Mouse (Mus musculus) G1E (cell line): Measurements from ENCODE around the gene Nsun2.
A peak's percentile ranks its signal among the peaks of the same experiment; 100 is the strongest.

Experiments
- CTCF ChIP-seq: IDR thresholded peaks from 2 replicates; pipeline ENCODE4 v1.5.1; 2012; ENCODE audit warnings: low read depth, low read length, inconsistent platforms, mixed read lengths
- GATA1 ChIP-seq: IDR thresholded peaks from 2 replicates; pipeline ENCODE4 v1.6.1; 2012; ENCODE audit warnings: borderline replicate concordance, low read length, inconsistent platforms, mixed read lengths
- POLR2AphosphoS5 ChIP-seq: IDR thresholded peaks from 2 replicates; pipeline ENCODE4 v1.6.1; 2012; ENCODE audit warnings: low read depth, low read length, inconsistent platforms; ENCODE audit not compliant: insufficient replicate concordance
- TAL1 ChIP-seq: conservative IDR thresholded peaks from 2 replicates; pipeline ENCODE4 v1.6.1; 2012; ENCODE audit warnings: low read depth, low read length, inconsistent platforms, mixed read lengths

DNA sequence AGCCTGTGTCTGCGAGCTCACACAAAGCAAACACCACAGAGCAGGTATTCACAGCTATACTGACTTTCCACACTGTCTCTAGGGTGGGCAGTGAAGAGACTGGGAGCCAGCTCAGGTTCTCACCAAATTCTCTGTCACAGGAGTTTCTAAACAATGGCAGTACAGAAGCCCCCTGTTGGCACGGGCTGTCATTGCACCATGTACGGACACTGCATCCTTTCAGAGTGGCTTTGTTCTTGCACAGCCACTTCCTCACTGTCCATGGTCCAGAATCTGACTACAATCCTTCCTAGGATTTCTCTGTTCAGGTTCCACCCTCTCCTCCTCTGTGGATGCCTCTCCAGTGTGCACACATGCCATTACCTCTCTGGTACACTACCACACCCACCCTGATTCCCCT, 11.5 kb downstream of the Nsun2 start:
- TF ChIP-seq CTCF (peak; percentile 69), GATA1 (no peak), POLR2AphosphoS5 (no peak), TAL1 (no peak)
